Mouse (Mus musculus) stomach, postnatal 0 days (tissue): ENCODE measurements around the gene Pfkm. TPM values are rescaled to one million over a fixed set of nuclear protein-coding genes. Genes with fewer than 3 reads are reported as not detected.

Experiments used
- ATAC-seq: fragments of 200-750 bp; cut with Nextera tagmentation; 2 replicates; pipeline ENCODE4 v1.8.0; 2017; ENCODE audit not compliant: low FRiP score, low TSS enrichment
- DNase-seq: peaks from one replicate; pipeline ENCODE4 v3.0.0-alpha.2; 2016; ENCODE audit warnings: low spot score
- H3K27ac ChIP-seq: fragments of 300-500 bp; sonication (generic); replicated peaks from 2 replicates; pipeline ENCODE4 v1.5.1; 2014; ENCODE audit warnings: mild to moderate bottlenecking, control low read depth
- H3K27me3 ChIP-seq: fragments of 300-500 bp; sonication (generic); 2 replicates; pipeline ENCODE4 v1.6.1; 2014; ENCODE audit warnings: low read length; ENCODE audit not compliant: control insufficient read depth, insufficient read depth
- H3K36me3 ChIP-seq: fragments of 300-500 bp; sonication (generic); 2 replicates; pipeline ENCODE4 v1.6.1; 2014; ENCODE audit warnings: low read length, mixed read lengths; ENCODE audit not compliant: control insufficient read depth, insufficient read depth
- H3K4me1 ChIP-seq: fragments of 300-500 bp; sonication (generic); replicated peaks from 2 replicates; pipeline ENCODE4 v1.6.1; 2014; ENCODE audit warnings: antibody characterized with exemption; ENCODE audit not compliant: control insufficient read depth, insufficient read depth
- H3K4me2 ChIP-seq: fragments of 300-500 bp; sonication (generic); replicated peaks from 2 replicates; pipeline ENCODE4 v1.6.1; 2014; ENCODE audit warnings: low read depth, mild to moderate bottlenecking, control low read depth, moderate library complexity
- H3K4me3 ChIP-seq: fragments of 300-500 bp; sonication (generic); 2 replicates; pipeline ENCODE4 v1.5.1; 2014; ENCODE audit warnings: low read depth, low read length, control low read depth
- H3K9ac ChIP-seq: fragments of 300-500 bp; sonication (generic); 2 replicates; pipeline ENCODE4 v1.6.1; 2014; ENCODE audit warnings: mild to moderate bottlenecking, low read length, control low read depth, mixed read lengths
- H3K9me3 ChIP-seq: fragments of 300-500 bp; sonication (generic); 2 replicates; pipeline ENCODE4 v1.6.1; 2016; ENCODE audit warnings: low read length; ENCODE audit not compliant: control insufficient read depth
- CTCF ChIP-seq: IDR thresholded peaks from 2 replicates; pipeline ENCODE4 v1.5.1; 2016; ENCODE audit warnings: antibody characterized with exemption, low read depth, mild to moderate bottlenecking, moderate library complexity
- EP300 ChIP-seq: optimal IDR thresholded peaks from 2 replicates; pipeline ENCODE3; 2016; ENCODE audit warnings: antibody characterized with exemption
- WGBS: fragments of 180-500 bp; shearing (Covaris S2); extraction: QIAGEN DNeasy Blood & Tissue Kit; methylation state at CpG from one replicate; pipeline ENCODE4 v1.1.7; 2014; 5-methylcytosine and 5-hydroxymethylcytosine counted together
- polyA plus RNA-seq: library from polyadenylated mRNA; unstranded; fragments of >200 nt; fragmentation: Nextera tagmentation; extraction: Ambion mirVana; gene quantifications from 2 replicates; pipeline ENCODE4 v1.2.1, GENCODE M21; 2015

The Pfkm gene
- polyA plus RNA-seq, 1 experiment from 2014 or later = 15.5 TPM

GRCm38 (mm10) chr15:98136871-98137270 is 44.5 kb downstream of the Pfkm start:
- H3K27me3 ChIP-seq = no peaks in the 10 kb centered on the region
- H3K27ac ChIP-seq = no peak overlapping the region
- no peaks in the 10 kb centered on the region for H3K9me3 ChIP-seq
- TF ChIP-seq CTCF (no peak), EP300 (no peak)
- H3K36me3 ChIP-seq = peaks cover 17% of the 10 kb centered on the region
- no peak overlapping the region for H3K4me2 ChIP-seq
- 88% methylated on average over 9 of the region's 9 CpGs for WGBS
- ATAC-seq (no peak), DNase-seq (no peak)
- H3K4me1 ChIP-seq = no peaks in the 10 kb centered on the region
- no peak overlapping the region for H3K4me3 ChIP-seq
- no peak overlapping the region for H3K9ac ChIP-seq

DNA sequence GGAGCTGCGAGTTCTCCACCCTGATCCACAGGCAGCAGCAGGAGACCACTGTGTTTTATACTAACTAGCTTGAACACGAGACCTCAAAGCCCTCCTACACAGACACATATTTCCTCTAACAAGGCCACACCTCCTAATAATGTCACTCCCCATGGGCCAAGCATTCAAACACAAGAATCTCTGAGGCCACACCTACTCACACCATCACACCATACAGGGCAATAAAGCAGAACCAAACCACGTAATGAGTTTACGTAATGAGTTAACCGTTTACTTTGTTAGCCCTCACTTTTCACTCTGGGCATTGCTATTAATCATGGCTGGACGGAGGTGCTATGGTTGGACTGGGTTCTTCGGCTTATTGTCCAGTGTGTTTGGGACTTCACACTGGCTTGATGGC is 47.4 kb downstream of the Pfkm start:
- peak; percentile 83 for ATAC-seq
- Histone ChIP-seq H3K9me3 (no peaks in the 10 kb centered on the region), H3K4me3 (no peak overlapping the region), H3K36me3 (peaks cover 13% of the 10 kb centered on the region), H3K27me3 (no peaks in the 10 kb centered on the region), H3K27ac (no peak overlapping the region), H3K4me2 (no peak overlapping the region), H3K4me1 (0 out of 2 replicates have a peak, but pooled peaks cover 2% of the 10 kb centered on the region), H3K9ac (no peak overlapping the region)
- no peak for TF ChIP-seq EP300
- no peak for TF ChIP-seq CTCF
- DNase-seq = peak; percentile 42
- 41% methylated on average over 7 of the region's 7 CpGs for WGBS

DNA sequence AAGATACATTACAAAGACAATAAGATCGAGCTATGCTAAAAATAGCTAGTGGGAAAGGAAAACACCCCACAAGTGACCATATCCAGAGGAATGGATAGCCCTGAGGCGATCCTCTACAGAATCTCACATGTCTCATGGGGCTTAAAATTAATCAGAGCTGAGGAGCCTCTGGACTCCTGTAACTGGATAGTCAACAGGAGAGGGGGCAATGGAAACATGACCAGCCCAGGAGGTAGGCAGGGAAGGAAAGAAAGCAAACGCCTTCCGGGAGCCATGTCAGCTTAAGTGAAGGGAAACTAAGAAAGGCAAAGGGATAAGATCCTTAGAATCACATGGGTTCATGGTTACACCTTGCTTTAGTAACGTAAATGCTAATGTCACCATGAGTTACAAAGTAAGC is 48.4 kb downstream of the Pfkm start:
- Histone ChIP-seq H3K4me1 (0 out of 2 replicates have a peak, but pooled peaks cover 2% of the 10 kb centered on the region), H3K9ac (no peak overlapping the region), H3K36me3 (peaks cover 6% of the 10 kb centered on the region), H3K4me2 (no peak overlapping the region), H3K27ac (no peak overlapping the region), H3K27me3 (no peaks in the 10 kb centered on the region), H3K4me3 (no peak overlapping the region), H3K9me3 (no peaks in the 10 kb centered on the region)
- ATAC-seq (no peak), DNase-seq (no peak)
- WGBS = 86% methylated on average over 5 of the region's 5 CpGs
- TF ChIP-seq CTCF (no peak), EP300 (no peak)

DNA sequence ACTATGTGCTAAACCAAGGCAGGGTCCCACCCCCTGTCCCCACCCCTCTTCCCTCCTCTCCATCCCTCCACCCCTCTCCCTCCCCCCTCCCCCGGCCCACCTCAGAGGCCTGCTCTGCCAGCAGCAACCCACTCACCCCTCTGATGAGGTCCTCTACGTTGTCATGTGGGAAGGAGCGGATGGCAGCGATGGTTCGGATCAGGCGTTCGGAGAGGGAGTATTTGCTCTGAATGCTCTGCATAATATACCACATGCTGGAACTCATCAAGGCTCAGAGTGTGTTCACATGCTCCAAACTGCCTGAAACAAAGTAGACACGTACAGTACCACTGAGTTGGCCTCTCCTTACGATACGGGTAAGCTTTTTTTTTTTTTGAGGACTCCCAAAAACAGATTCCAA is 50.1 kb downstream of the Pfkm start:
- ATAC-seq = no peak
- no peak for TF ChIP-seq CTCF
- no peak for TF ChIP-seq EP300
- 88% methylated on average over 10 of the region's 10 CpGs for WGBS
- Histone ChIP-seq H3K27me3 (no peaks in the 10 kb centered on the region), H3K27ac (no peak overlapping the region), H3K9me3 (no peaks in the 10 kb centered on the region), H3K36me3 (peaks cover 4% of the 10 kb centered on the region), H3K4me1 (0 out of 2 replicates have a peak, but pooled peaks cover 2% of the 10 kb centered on the region), H3K9ac (no peak overlapping the region), H3K4me2 (no peak overlapping the region), H3K4me3 (no peak overlapping the region)
- DNase-seq = no peak

DNA sequence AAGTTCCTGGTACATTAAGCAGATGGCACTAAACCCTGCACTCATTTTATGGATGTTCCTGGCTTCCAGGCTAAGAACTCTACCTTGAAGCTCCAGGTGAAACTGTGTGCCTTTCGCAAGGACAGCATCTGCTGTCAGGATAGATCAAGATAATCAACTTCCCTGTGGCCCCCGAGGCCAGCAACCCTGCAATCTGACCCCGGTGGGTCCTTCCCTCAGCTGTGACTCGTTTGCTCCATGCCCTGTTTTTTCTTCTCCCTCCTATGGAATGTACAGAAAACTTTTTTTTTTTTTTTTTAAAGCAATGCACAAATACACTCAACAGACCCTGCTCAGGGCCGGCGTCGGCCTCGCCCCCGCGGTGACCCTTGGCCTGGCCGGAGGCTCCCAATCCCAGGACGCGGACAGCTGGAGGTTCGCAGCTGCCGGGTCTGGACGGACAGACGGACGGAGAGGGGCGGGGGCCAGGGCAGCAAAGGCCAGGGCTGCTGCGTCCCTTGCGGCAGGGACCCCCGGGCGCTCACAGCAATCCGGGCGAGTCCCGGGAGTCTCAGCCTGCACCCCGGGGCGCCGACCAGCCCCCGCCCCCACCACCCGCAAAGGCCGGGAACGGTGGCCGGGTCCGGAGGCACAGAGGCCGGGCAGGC is 52.6 kb downstream of the Pfkm start:
- Histone ChIP-seq H3K4me1 (0 out of 2 replicates have a peak, but pooled peaks cover 2% of the 10 kb centered on the region), H3K27ac (peak overlapping the region; percentile 84), H3K36me3 (no peaks in the 10 kb centered on the region; the same call in 1 of the 2 replicates), H3K27me3 (no peaks in the 10 kb centered on the region), H3K9ac (peak overlapping the region; percentile 96), H3K9me3 (no peaks in the 10 kb centered on the region), H3K4me3 (peak overlapping the region; percentile 94), H3K4me2 (peak overlapping the region; percentile 93)
- TF ChIP-seq CTCF = no peak
- DNase-seq (no peak), ATAC-seq (peak; percentile 66)
- under 1% methylated on average over 32 of the region's 36 CpGs for WGBS

GRCm38 (mm10) chr15:98145559-98146181 is 53.3 kb downstream of the Pfkm start:
- peak overlapping the region; percentile 93 for H3K4me2 ChIP-seq
- WGBS = under 1% methylated on average over 38 of the region's 38 CpGs
- H3K9ac ChIP-seq = peak overlapping the region; percentile 96
- 0 out of 2 replicates have a peak, but pooled peaks cover 2% of the 10 kb centered on the region for H3K4me1 ChIP-seq
- DNase-seq (peak; percentile 93), ATAC-seq (peak; percentile 98)
- H3K9me3 ChIP-seq = no peaks in the 10 kb centered on the region
- TF ChIP-seq CTCF = no peak
- TF ChIP-seq EP300 = no peak
- H3K27me3 ChIP-seq = no peaks in the 10 kb centered on the region
- no peaks in the 10 kb centered on the region for H3K36me3 ChIP-seq
- H3K4me3 ChIP-seq = peak overlapping the region; percentile 94
- H3K27ac ChIP-seq = peak overlapping the region; percentile 84
